Mouse (Mus musculus) cerebellum, adult 2 months (tissue): ENCODE measurements around the gene Fastk.
A peak's percentile ranks its signal among the peaks of the same experiment; 100 is the strongest.

Source experiments
- CTCF ChIP-seq: fragments of 200-500 bp; IDR thresholded peaks from 2 replicates; pipeline ENCODE4 v1.5.1; 2011; ENCODE audit warnings: low read depth, mild to moderate bottlenecking, control low read depth, low read length, moderate library complexity, borderline replicate concordance; ENCODE audit not compliant: insufficient read depth
- POLR2A ChIP-seq: fragments of 200-500 bp; IDR thresholded peaks from 2 replicates; pipeline ENCODE4 v1.6.1; 2011; ENCODE audit warnings: low read length, control low read depth, borderline replicate concordance; ENCODE audit not compliant: insufficient read depth

GRCm38 (mm10) chr5:24394165-24394894 lies 50.8 kb downstream of the Fastk start:
- TF ChIP-seq CTCF (peak; percentile 76), POLR2A (peak; percentile 62; the same call in 1 of the 2 replicates)
